Mouse (Mus musculus) liver, adult 2 months (tissue): ENCODE measurements around the gene Cdc42. TPM values are rescaled to one million over a fixed set of nuclear protein-coding genes. Genes with fewer than 3 reads are reported as not detected.
A peak's percentile ranks its signal among the peaks of the same experiment; 100 is the strongest.

Experiments
- DNase-seq: peaks from one replicate; pipeline ENCODE4 v3.0.0-alpha.2; 2011; ENCODE audit warnings: low read depth, low spot score; ENCODE audit errors: extremely low read depth
- H3K27ac ChIP-seq: fragments of 200-500 bp; replicated peaks from 2 replicates; pipeline ENCODE4 v1.5.1; 2012; ENCODE audit warnings: low read depth, mild to moderate bottlenecking, control low read depth, inconsistent platforms, low read length; ENCODE audit not compliant: insufficient read depth
- H3K27me3 ChIP-seq: fragments of 200-500 bp; 2 replicates; pipeline ENCODE4 v1.6.1; 2012; ENCODE audit warnings: mild to moderate bottlenecking, moderate library complexity, low read length, inconsistent platforms; ENCODE audit not compliant: control insufficient read depth, insufficient read depth
- H3K36me3 ChIP-seq: fragments of 200-500 bp; 2 replicates; pipeline ENCODE4 v1.6.1; 2012; ENCODE audit warnings: low read length, inconsistent platforms; ENCODE audit not compliant: control insufficient read depth, insufficient read depth
- H3K4me1 ChIP-seq: fragments of 200-500 bp; 2 replicates; pipeline ENCODE4 v1.6.1; 2011; ENCODE audit warnings: low read length; ENCODE audit not compliant: control insufficient read depth, insufficient read depth
- H3K4me3 ChIP-seq: fragments of 200-500 bp; 2 replicates; pipeline ENCODE4 v1.5.1; 2011; ENCODE audit warnings: low read depth, mild to moderate bottlenecking, control low read depth, low read length, moderate library complexity; ENCODE audit not compliant: insufficient read depth
- H3K79me2 ChIP-seq: fragments of 200-500 bp; 2 replicates; pipeline ENCODE4 v1.6.1; 2012; ENCODE audit warnings: inconsistent platforms, mild to moderate bottlenecking, low read length, moderate library complexity; ENCODE audit not compliant: control insufficient read depth, insufficient read depth
- H3K9ac ChIP-seq: fragments of 200-500 bp; 2 replicates; pipeline ENCODE4 v1.6.1; 2012; ENCODE audit warnings: low read depth, mild to moderate bottlenecking, control low read depth, inconsistent platforms, low read length
- CTCF ChIP-seq: fragments of 200-500 bp; IDR thresholded peaks from 2 replicates; pipeline ENCODE4 v1.5.1; 2011; ENCODE audit warnings: low read depth, low read length, control low read depth
- POLR2A ChIP-seq: fragments of 200-500 bp; IDR thresholded peaks from 2 replicates; pipeline ENCODE4 v1.6.1; 2011; ENCODE audit warnings: low read length, control low read depth; ENCODE audit not compliant: insufficient read depth; ENCODE audit errors: extremely low read depth
- WGBS: fragments of 180-500 bp; shearing (Covaris S2); methylation state at CpG from one replicate; pipeline ENCODE4 v1.1.7; 2018; 5-methylcytosine and 5-hydroxymethylcytosine counted together
- polyA plus RNA-seq: library from polyadenylated mRNA; depleted of rRNA; stranded (reverse); fragments of >200 nt; gene quantifications from 2 replicates; pipeline ENCODE4 v1.2.3, GENCODE M21; 2012
- total RNA-seq: library from RNA; depleted of rRNA; stranded (reverse); fragments of >200 nt; gene quantifications from 2 replicates; pipeline ENCODE4 v1.2.3, GENCODE M21; 2014

Gene Cdc42
- total and polyA plus RNA-seq, 2 experiments: 35.8 to 131 TPM

DNA sequence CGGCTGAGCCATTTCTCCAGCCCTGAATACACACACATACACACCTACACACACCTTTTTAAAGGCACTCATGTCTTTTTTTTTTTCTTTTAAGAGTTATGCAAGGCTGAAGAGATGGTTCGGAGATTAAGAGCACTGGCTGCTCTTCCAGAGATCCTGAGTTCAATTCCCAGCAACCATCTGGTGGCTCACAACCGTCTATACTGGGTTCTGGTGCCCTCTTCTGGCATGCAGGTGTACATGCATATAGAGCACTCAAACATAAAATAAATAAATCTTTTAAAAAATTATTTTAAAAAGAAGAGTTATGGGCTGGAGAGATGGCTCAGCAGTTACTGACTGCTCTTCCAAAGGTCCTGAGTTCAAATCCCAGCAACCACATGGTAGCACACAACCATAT is 33.8 kb upstream of the Cdc42 start:
- no peak overlapping the region for H3K9ac ChIP-seq
- H3K27ac ChIP-seq: no peak overlapping the region
- no peaks in the 10 kb centered on the region for H3K79me2 ChIP-seq
- no peak for DNase-seq
- no peak for TF ChIP-seq POLR2A
- TF ChIP-seq CTCF: no peak
- H3K36me3 ChIP-seq: no peaks in the 10 kb centered on the region
- H3K4me1 ChIP-seq: peaks cover 11% of the 10 kb centered on the region
- WGBS: 93% methylated on average over 3 of the region's 3 CpGs
- H3K4me3 ChIP-seq: no peak overlapping the region
- H3K27me3 ChIP-seq: no peaks in the 10 kb centered on the region

- Histone ChIP-seq H3K79me2 (no peaks in the 10 kb centered on the region), H3K27ac (no peak overlapping the region), H3K9ac (no peak overlapping the region), H3K36me3 (no peaks in the 10 kb centered on the region), H3K4me3 (no peak overlapping the region), H3K27me3 (no peaks in the 10 kb centered on the region), H3K4me1 (peaks cover 11% of the 10 kb centered on the region)
- WGBS: 98% methylated on average over 4 of the region's 4 CpGs
- no peak for DNase-seq
- TF ChIP-seq CTCF (no peak), POLR2A (no peak)
These were observed 32.7 kb upstream of the Cdc42 start for GRCm38 (mm10) chr4:137390196-137390595.

- H3K36me3 ChIP-seq: no peaks in the 10 kb centered on the region
- DNase-seq: peak; percentile 98
- no peak for TF ChIP-seq CTCF
- no peak for TF ChIP-seq POLR2A
- no peaks in the 10 kb centered on the region for H3K79me2 ChIP-seq
- H3K4me3 ChIP-seq: peak overlapping the region; percentile 76; the same call in 1 of the 2 replicates
- H3K4me1 ChIP-seq: peaks cover 11% of the 10 kb centered on the region
- WGBS: 3% methylated on average over 6 of the region's 6 CpGs
- no peak overlapping the region for H3K9ac ChIP-seq
- H3K27me3 ChIP-seq: no peaks in the 10 kb centered on the region
- peak overlapping the region; percentile 92 for H3K27ac ChIP-seq
These were observed 31.5 kb upstream of the Cdc42 start for GRCm38 (mm10) chr4:137388983-137389382.

DNA sequence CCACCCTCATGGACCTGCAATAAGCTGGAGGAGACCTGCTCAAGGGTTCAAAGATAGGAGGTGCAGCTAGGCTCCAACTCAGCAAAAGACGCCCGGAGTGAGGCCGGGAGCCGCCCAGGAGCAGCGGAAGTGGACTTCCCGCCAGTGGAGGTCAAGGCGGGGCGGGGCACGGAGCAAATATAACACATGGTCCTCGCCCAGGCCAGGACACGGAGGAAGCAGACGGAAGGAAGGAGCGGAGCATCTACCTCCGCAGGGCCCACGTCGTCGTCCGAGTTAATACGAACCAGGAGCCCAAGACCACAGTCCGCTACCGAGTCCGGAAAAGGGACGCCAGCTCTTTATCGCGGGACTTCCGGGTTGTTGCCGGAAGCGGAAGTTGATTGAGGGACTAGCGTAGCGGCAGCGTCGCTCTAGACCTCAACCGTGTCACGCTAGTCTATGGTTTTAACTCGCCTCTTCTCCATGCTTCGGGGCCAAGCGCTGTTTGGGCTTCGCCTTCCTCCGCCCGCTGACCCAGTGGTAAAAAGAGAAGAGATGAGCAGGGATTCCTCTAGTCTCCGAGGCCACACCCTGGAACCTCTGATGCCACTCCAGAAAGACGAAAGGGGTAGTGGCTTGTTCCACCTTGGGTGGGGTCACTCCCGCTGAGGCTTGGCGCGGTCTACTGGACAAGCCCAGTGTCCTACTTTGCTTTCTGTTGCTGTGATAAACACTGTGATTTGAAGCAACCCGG is 30.7 kb upstream of the Cdc42 start:
- no peak for TF ChIP-seq CTCF
- TF ChIP-seq POLR2A: peak; percentile 56; the same call in 1 of the 2 replicates
- Histone ChIP-seq H3K79me2 (no peaks in the 10 kb centered on the region), H3K27ac (peak overlapping the region; percentile 92), H3K9ac (peak overlapping the region; percentile 80), H3K4me1 (peaks cover 11% of the 10 kb centered on the region), H3K36me3 (no peaks in the 10 kb centered on the region), H3K4me3 (peak overlapping the region; percentile 76), H3K27me3 (no peaks in the 10 kb centered on the region)
- WGBS: under 1% methylated on average over 46 of the region's 46 CpGs
- DNase-seq: peak; percentile 89

GRCm38 (mm10) chr4:137387482-137388058 is 30.1 kb upstream of the Cdc42 start:
- under 1% methylated on average over 20 of the region's 20 CpGs for WGBS

More at GRCm38 (mm10) chr4:137387482-137388058, 30.1 kb upstream of the Cdc42 start:
- peak overlapping the region; percentile 87 for H3K27ac ChIP-seq
- peak overlapping the region; percentile 76 for H3K4me3 ChIP-seq
- H3K9ac ChIP-seq: peak overlapping the region; percentile 80
- TF ChIP-seq POLR2A: 0 out of 2 replicates have a peak, but pooled peaks have one; percentile 3
- no peak for TF ChIP-seq CTCF
- no peaks in the 10 kb centered on the region for H3K36me3 ChIP-seq
- no peak for DNase-seq
- H3K4me1 ChIP-seq: peaks cover 11% of the 10 kb centered on the region
- no peaks in the 10 kb centered on the region for H3K27me3 ChIP-seq
- no peaks in the 10 kb centered on the region for H3K79me2 ChIP-seq
